Mouse (Mus musculus): ENCODE results near the gene Slc16a5.
A peak's percentile ranks its signal among the peaks of the same experiment; 100 is the strongest.
"Not testable (repeated sequence)": the region's sequence is repeated elsewhere in the genome, so short reads cannot be mapped to it uniquely, and the experiment has no call there.

Slc16a5 gene

DNA sequence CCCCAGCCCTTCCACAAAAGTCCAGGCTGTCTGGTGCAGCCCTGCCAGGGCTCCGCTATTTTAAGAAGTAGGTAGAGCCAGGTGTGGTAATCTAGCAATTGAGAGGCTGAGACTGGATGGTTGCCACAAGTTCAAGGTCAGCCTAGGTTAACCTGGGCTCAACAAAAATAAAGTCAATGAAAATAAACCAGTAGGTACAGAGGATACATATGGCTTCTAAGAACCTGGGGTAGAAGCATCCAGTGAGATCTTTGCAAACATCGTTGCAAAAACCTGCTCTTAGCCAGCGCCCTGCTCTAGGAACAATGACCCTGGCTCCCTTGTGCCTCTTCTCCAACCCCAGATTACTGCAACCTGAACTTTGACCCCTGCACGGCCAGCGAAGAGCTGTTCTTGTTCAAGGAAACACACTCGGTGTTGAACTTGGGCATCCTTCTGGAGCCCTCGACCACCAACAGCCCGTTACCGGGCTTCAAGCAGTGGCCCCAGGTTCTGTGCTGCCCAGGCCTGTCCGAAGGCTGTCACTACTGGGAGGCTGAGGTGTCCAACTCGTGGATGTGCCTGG lies 14.9 kb upstream of the Slc16a5 start:
- DNase-seq (ENCODE audit: extremely low read depth, low read depth), result no peak

GRCm38 (mm10) chr11:115448075-115448474 lies 14.2 kb upstream of the Slc16a5 start:
- no peak for DNase-seq (ENCODE audit: extremely low read depth, low read depth)

DNA sequence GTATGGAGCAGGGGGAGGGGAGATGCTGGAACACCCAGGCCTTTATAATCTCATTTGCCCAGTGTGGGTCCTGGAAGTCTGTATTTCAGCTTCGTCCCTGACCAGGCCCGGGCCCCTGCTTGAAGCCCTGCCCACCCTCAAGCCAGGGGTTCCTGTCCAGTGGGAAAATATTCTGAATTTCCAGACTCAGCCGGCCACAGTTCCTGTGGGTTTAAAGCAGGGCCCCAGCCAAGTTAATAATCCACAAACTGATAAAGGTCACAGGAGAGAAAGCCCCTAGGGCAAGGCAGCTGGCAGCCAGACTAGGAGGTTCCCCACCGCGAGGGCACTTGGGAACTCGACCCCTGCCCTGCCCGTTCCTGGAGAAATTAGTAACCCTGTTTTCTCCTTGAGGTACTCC lies 13.3 kb upstream of the Slc16a5 start:
- DNase-seq (ENCODE audit: extremely low read depth, low read depth), result no peak

DNA sequence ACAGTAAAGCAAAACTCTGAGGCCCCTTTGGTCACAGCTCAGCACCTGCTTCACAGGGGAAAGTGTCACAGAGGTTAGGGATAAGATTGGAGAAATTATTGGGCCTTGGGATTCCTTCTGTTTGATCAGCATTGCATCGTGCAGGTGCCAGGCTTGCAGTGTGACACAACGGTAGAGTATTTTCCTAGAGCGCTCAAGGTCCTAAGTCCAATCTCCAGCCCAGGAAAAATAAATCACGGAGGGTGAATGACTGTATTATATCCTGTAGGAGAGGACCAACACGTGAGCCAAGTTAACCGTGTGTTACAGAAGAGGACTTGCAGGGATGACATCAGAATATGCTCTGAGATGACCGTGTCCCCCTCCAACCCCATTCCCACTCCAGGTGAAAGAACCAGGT lies 12.1 kb upstream of the Slc16a5 start:
- no peak for DNase-seq (ENCODE audit: extremely low read depth, low read depth)

GRCm38 (mm10) chr11:115451781-115452241 lies 10.5 kb upstream of the Slc16a5 start:
- DNase-seq (ENCODE audit: extremely low read depth, low read depth), result no peak

DNA sequence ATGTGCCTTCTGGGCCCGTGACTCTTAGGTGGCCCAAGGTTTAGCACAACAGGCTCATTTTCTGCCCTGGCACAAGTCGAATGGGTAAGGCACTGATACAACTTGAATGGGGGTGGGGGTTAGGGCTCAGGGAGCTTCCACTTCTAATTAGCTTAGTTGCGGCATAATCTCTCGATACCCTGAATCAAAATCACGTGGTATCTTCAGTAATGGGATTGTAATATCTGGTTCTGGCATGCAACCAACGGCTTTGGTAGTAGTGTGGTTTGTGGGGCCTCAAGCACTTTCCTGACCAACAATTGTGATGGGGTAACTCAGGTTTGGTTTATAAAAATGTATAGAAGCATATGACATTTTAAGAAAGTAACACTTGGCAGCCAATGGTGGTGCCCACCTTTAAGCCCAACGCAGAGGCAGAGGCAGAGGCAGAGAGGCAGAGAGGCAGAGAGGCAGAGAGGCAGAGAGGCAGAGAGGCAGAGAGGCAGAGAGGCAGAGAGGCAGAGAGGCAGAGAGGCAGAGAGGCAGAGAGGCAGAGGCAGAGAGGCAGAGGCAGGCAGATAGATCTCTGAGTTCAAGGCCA lies 9.9 kb upstream of the Slc16a5 start:
- no peak for DNase-seq (ENCODE audit: extremely low read depth, low read depth)

DNA sequence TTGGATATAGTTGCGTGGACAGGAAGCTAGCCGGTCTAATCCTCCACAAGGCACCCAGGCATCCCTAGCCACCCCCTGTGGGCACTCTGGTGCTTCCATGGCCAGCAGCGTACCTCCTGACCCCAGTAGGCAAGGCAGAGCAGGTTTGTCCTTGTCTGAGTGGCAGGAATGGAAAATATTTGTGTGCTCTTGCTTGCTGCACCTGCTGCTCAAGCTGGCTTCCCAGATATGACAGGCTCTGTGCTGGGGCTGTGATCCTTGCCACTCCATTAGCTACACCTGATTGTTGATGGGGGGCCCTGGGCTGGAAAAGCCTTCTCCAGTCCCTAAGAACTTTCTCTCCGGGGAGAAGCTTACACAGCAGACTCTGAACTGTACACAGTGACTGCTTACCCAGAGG lies 9.0 kb upstream of the Slc16a5 start:
- no peak for DNase-seq (ENCODE audit: extremely low read depth, low read depth)

- not testable (repeated sequence) for DNase-seq (ENCODE audit: extremely low read depth, low read depth)
These were observed 7.5 kb upstream of the Slc16a5 start for GRCm38 (mm10) chr11:115454822-115455221.

DNA sequence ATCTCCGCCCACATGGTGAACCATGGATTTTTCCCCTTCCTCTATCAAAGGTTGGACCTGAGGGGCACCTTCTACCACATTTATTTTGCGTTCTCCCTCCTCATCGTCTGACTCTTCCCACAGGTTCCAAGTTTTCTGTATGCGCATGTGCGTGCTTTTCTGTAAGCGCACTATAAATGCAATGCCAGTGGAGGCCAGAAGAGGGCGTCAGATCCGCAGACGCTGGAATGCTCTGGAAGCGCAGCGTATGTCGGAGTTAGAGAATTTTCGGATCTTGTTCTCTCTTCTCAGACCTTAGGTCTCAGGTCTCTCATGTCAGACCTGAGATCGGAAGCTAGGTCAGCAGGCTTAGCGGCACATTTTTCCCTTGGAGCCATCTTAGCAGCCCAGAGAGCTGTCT lies 6.7 kb upstream of the Slc16a5 start:
- DNase-seq (ENCODE audit: extremely low read depth, low read depth), result no peak

DNA sequence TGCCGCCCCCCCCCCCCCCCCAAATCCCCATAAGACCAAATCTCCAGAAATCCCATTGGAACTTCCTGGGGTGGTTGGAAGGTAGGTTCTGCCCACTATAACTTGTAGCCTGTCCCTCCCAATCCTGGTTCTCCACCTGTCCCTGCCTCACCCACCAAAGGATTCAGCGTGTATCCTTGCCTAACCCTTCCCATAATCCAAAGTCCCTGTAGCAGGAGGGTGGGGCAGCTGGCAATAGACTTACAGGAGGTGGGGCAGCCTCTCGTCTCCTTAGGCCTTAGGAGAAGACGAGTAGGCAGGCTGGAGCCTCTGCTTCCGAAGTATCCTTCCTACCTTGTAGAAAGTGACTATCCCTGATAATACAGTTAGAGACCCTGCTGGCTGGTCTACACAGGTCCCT lies 6.1 kb upstream of the Slc16a5 start:
- no peak for DNase-seq (ENCODE audit: extremely low read depth, low read depth)

DNA sequence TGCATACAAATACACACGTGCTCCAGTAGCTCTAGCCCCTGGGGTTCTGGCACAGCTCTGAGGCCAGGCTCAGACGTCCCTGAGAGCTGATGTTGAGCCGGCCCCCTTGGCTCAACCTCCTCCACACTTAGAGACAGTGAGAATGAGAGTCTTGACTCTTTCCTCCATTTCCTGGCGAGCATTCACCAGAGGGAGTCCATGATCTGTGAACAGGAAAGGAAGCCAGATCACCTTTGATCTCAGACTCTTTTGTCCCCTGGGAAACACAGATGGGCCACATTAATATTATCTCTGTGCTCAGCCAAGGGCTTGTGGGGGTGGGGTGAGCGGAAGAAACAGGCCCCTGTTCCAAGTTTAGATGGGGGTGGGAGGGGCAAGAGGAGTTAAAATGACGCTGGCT lies 4.9 kb upstream of the Slc16a5 start:
- no peak for DNase-seq (ENCODE audit: extremely low read depth, low read depth)

- DNase-seq (ENCODE audit: extremely low read depth, low read depth), result no peak
These were observed 1.3 kb upstream of the Slc16a5 start for GRCm38 (mm10) chr11:115460976-115461375.

- no peak for DNase-seq (ENCODE audit: extremely low read depth, low read depth)
These were observed 430 bp upstream of the Slc16a5 start for GRCm38 (mm10) chr11:115461846-115462242.

DNA sequence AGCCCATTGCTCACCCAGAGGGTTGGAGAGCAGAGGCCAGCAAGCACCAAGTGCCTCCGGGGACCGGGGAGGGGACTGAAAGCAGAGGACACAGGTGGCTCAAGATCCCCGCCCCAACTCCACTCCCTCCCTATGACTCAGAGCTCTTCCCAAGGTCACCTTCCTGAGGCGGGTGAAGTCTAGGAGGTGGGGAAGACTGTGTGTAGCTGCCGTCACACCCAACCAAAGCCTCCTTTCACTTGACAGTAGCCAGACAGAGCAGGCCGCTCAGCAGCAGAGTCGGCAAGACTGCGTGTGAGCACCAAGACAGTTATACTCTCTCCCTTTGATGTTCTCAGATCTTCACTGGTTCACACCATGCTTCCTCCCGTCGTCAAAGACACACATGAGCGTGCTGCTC lies 1.1 kb downstream of the Slc16a5 start:
- DNase-seq (ENCODE audit: extremely low read depth, low read depth), result no peak

DNA sequence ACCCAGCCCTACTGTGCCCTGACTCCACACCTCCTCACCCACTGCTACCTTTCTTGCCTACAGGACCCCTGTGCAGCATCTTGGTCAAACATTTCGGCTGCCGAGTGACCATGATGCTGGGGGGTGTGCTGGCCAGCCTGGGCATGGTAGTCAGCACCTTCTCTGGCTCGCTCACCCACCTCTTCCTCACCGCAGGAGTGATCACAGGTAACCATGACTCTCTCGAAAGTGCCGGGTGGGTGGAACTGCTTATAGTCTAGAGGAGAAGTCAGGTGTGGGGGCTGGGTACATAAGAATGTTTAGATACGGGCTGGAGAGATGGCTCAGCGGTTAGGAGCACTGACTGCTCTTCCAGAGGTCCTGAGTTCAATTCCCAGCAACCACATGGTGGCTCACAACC lies 2.6 kb downstream of the Slc16a5 start:
- no peak for DNase-seq (ENCODE audit: extremely low read depth, low read depth)

GRCm38 (mm10) chr11:115467217-115467618 lies 4.9 kb downstream of the Slc16a5 start:
- DNase-seq (ENCODE audit: extremely low read depth, low read depth), result no peak

GRCm38 (mm10) chr11:115472183-115472582 lies 9.9 kb downstream of the Slc16a5 start:
- DNase-seq (ENCODE audit: extremely low read depth, low read depth), result no peak

- peak; percentile 93 for DNase-seq (ENCODE audit: extremely low read depth, low read depth)
These were observed 11.5 kb downstream of the Slc16a5 start for GRCm38 (mm10) chr11:115473626-115474275.

DNA sequence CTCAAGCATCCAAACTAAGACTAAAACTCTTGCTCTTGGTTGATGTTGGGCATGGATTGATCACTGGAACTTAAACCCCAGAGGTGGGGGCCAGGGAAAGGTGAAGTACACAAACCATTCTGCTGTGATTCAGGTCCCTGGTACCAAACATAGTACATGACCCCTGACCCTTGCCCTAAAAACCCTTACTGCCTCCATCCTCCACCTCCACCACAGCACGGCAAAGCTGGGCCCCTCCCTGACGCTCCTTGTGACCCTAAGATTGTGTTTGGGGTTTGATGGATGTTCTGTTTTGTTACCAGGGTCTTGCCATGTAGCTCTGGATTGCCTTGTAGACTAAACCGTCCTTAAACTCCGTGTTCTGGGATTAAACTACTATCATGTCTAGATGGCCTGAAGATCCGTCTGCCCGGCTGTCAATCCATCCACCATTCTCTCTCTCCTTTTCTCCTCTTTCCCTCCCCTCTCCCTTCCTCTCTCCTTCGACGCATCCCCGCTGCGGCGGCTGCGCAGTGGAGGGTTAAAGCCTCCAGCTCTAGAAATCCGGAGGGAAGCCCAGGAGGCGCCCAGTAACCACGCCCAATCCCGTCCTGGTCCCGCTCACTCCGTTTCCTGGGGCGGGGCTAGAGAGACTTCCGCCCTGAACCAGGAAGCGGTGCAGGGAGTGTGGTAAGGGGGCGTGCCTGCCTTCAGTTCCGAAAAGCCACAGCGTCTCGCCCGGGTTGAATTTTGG lies 12.9 kb downstream of the Slc16a5 start, which contains the start of gene Armc7:
Gene Armc7, plus strand, starts transcription at position 643 of the 733 bp plus-strand sequence.
- peak; percentile 92 for DNase-seq (ENCODE audit: extremely low read depth, low read depth)

- DNase-seq (ENCODE audit: extremely low read depth, low read depth), result peak; percentile 19
These were observed 13.5 kb downstream of the Slc16a5 start for GRCm38 (mm10) chr11:115475758-115476237.

GRCm38 (mm10) chr11:115476630-115477029 lies 14.4 kb downstream of the Slc16a5 start:
- not testable (repeated sequence) for DNase-seq (ENCODE audit: extremely low read depth, low read depth)

DNA sequence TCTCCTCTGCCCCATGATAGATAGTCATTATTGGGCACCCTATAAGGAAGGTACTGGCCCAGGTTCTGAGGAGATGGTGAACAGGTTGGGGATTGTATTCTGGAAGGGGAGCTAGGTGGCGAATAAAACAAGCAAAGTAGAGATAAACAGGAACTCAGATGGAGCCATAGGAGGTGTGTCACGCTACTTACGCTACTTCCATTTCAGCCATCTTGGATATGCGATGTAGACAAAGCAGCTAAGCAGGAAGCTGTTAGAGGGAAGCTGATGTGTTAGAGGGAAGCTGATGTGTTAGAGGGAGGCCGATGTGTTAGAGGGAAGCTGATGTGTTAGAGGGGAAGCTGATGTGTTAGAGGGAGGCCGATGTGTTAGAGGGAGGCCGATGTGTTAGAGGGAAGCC lies 15.1 kb downstream of the Slc16a5 start:
- DNase-seq (ENCODE audit: extremely low read depth, low read depth), result peak; percentile 73
